Mouse (Mus musculus) limb, embryonic 10.5 days (tissue): ENCODE data around the gene Adprhl1. TPM values are rescaled to one million over a fixed set of nuclear protein-coding genes. Genes with fewer than 3 reads are reported as not detected.

ENCODE experiments used
- DNase-seq: peaks from one replicate; pipeline ENCODE4 v3.0.0-alpha.2; 2017; ENCODE audit warnings: low spot score
- H3K27ac ChIP-seq: fragments of 300-500 bp; sonication (generic); 2 replicates; pipeline ENCODE4 v1.5.1; 2016; ENCODE audit warnings: mild to moderate bottlenecking
- H3K27me3 ChIP-seq: fragments of 300-500 bp; sonication (generic); 2 replicates; pipeline ENCODE4 v1.6.1; 2016; ENCODE audit warnings: low read depth, mild to moderate bottlenecking; ENCODE audit not compliant: poor library complexity, severe bottlenecking
- H3K36me3 ChIP-seq: fragments of 300-500 bp; sonication (generic); 2 replicates; pipeline ENCODE4 v1.6.1; 2016; ENCODE audit warnings: mild to moderate bottlenecking, moderate library complexity
- H3K4me1 ChIP-seq: fragments of 300-500 bp; sonication (generic); 2 replicates; pipeline ENCODE4 v1.6.1; 2016
- H3K4me3 ChIP-seq: fragments of 300-500 bp; sonication (generic); 2 replicates; pipeline ENCODE4 v1.5.1; 2016; ENCODE audit warnings: mild to moderate bottlenecking, moderate library complexity
- H3K9me3 ChIP-seq: fragments of 300-500 bp; sonication (generic); replicated peaks from 2 replicates; pipeline ENCODE4 v1.6.1; 2016; ENCODE audit warnings: mild to moderate bottlenecking
- WGBS: fragments of 180-500 bp; shearing (Covaris S2); methylation state at CpG from one replicate; pipeline ENCODE4 v1.1.7; 2016; 5-methylcytosine and 5-hydroxymethylcytosine counted together
- polyA plus RNA-seq: library from polyadenylated mRNA; unstranded; fragments of >200 nt; fragmentation: Nextera tagmentation; extraction: Ambion mirVana; gene quantifications from 2 replicates; pipeline ENCODE4 v1.2.1, GENCODE M21; 2016

Gene Adprhl1
- polyA plus RNA-seq, 1 experiment from 2014 or later, result not detected

- WGBS, result 85% methylated on average over 9 of the region's 9 CpGs
Observed at GRCm38 (mm10) chr8:13224426-13224825, 29.5 kb downstream of the Adprhl1 start.

GRCm38 (mm10) chr8:13218441-13218840, 35.5 kb downstream of the Adprhl1 start:
- Histone ChIP-seq H3K36me3 (no peaks in the 10 kb centered on the region), H3K27ac (no peak overlapping the region), H3K4me3 (no peak overlapping the region), H3K4me1 (peaks cover 8% of the 10 kb centered on the region), H3K9me3 (no peaks in the 10 kb centered on the region), H3K27me3 (no peaks in the 10 kb centered on the region)
- DNase-seq, result no peak
- WGBS, result 87% methylated on average over 4 of the region's 4 CpGs

More at GRCm38 (mm10) chr8:13224426-13224825, 29.5 kb downstream of the Adprhl1 start:
- no peaks in the 10 kb centered on the region for H3K27me3 ChIP-seq
- no peak overlapping the region for H3K27ac ChIP-seq
- H3K4me1 ChIP-seq, result peaks cover 8% of the 10 kb centered on the region
- no peak overlapping the region for H3K4me3 ChIP-seq
- no peaks in the 10 kb centered on the region for H3K36me3 ChIP-seq
- DNase-seq, result no peak
- H3K9me3 ChIP-seq, result no peaks in the 10 kb centered on the region

- Histone ChIP-seq H3K4me3 (no peak overlapping the region), H3K4me1 (peaks cover 12% of the 10 kb centered on the region), H3K27ac (no peak overlapping the region), H3K9me3 (no peaks in the 10 kb centered on the region), H3K36me3 (no peaks in the 10 kb centered on the region), H3K27me3 (no peaks in the 10 kb centered on the region)
- no peak for DNase-seq
Observed at GRCm38 (mm10) chr8:13217986-13218385, 36.0 kb downstream of the Adprhl1 start.

- DNase-seq, result no peak
- no peaks in the 10 kb centered on the region for H3K9me3 ChIP-seq
- peaks cover 13% of the 10 kb centered on the region for H3K4me1 ChIP-seq
- 37% methylated on average over 5 of the region's 5 CpGs for WGBS
- no peak overlapping the region for H3K4me3 ChIP-seq
- H3K27me3 ChIP-seq, result no peaks in the 10 kb centered on the region
- no peaks in the 10 kb centered on the region for H3K36me3 ChIP-seq
- no peak overlapping the region for H3K27ac ChIP-seq
Observed at GRCm38 (mm10) chr8:13217093-13217492, 36.9 kb downstream of the Adprhl1 start.

- no peaks in the 10 kb centered on the region for H3K36me3 ChIP-seq
- no peaks in the 10 kb centered on the region for H3K27me3 ChIP-seq
- 70% methylated on average over 8 of the region's 8 CpGs for WGBS
- no peaks in the 10 kb centered on the region for H3K9me3 ChIP-seq
- no peak for DNase-seq
- no peak overlapping the region for H3K4me3 ChIP-seq
- H3K27ac ChIP-seq, result no peak overlapping the region
- peaks cover 13% of the 10 kb centered on the region for H3K4me1 ChIP-seq
Observed at GRCm38 (mm10) chr8:13216386-13216785, 37.6 kb downstream of the Adprhl1 start.

GRCm38 (mm10) chr8:13213479-13214268, 40.3 kb downstream of the Adprhl1 start:
- 27% methylated on average over 10 of the region's 10 CpGs for WGBS
- DNase-seq, result peak; percentile 91
- Histone ChIP-seq H3K4me1 (peaks cover 13% of the 10 kb centered on the region), H3K36me3 (no peaks in the 10 kb centered on the region), H3K9me3 (no peaks in the 10 kb centered on the region), H3K27ac (peak overlapping the region; percentile 50), H3K27me3 (no peaks in the 10 kb centered on the region), H3K4me3 (peak overlapping the region; percentile 22; the same call in 1 of the 2 replicates)

GRCm38 (mm10) chr8:13209770-13210169, 44.2 kb downstream of the Adprhl1 start:
- no peak for DNase-seq
- no peak overlapping the region for H3K4me3 ChIP-seq
- no peaks in the 10 kb centered on the region for H3K27me3 ChIP-seq
- no peaks in the 10 kb centered on the region for H3K36me3 ChIP-seq
- H3K27ac ChIP-seq, result no peak overlapping the region
- H3K4me1 ChIP-seq, result peaks cover 13% of the 10 kb centered on the region
- H3K9me3 ChIP-seq, result no peaks in the 10 kb centered on the region
- WGBS, result 42% methylated on average over 1 of the region's 1 CpGs

GRCm38 (mm10) chr8:13208627-13209355, 45.2 kb downstream of the Adprhl1 start:
- no peak overlapping the region for H3K27ac ChIP-seq

GRCm38 (mm10) chr8:13206290-13206689, 47.7 kb downstream of the Adprhl1 start:
- DNase-seq, result no peak

More at GRCm38 (mm10) chr8:13208627-13209355, 45.2 kb downstream of the Adprhl1 start:
- Histone ChIP-seq H3K9me3 (no peaks in the 10 kb centered on the region), H3K4me1 (peaks cover 9% of the 10 kb centered on the region), H3K36me3 (no peaks in the 10 kb centered on the region), H3K27me3 (no peaks in the 10 kb centered on the region), H3K4me3 (no peak overlapping the region)
- WGBS, result 48% methylated on average over 6 of the region's 6 CpGs
- no peak for DNase-seq

GRCm38 (mm10) chr8:13205311-13205710, 48.7 kb downstream of the Adprhl1 start:
- no peaks in the 10 kb centered on the region for H3K9me3 ChIP-seq
- WGBS, result 89% methylated on average over 5 of the region's 5 CpGs
- H3K4me1 ChIP-seq, result peaks cover 10% of the 10 kb centered on the region; the same call in 1 of the 2 replicates
- no peaks in the 10 kb centered on the region for H3K36me3 ChIP-seq
- no peak overlapping the region for H3K27ac ChIP-seq
- H3K4me3 ChIP-seq, result no peak overlapping the region
- DNase-seq, result no peak
- peaks cover 34% of the 10 kb centered on the region for H3K27me3 ChIP-seq

More at GRCm38 (mm10) chr8:13206290-13206689, 47.7 kb downstream of the Adprhl1 start:
- WGBS, result 29% methylated on average over 5 of the region's 5 CpGs
- no peak overlapping the region for H3K4me3 ChIP-seq
- no peaks in the 10 kb centered on the region for H3K9me3 ChIP-seq
- H3K4me1 ChIP-seq, result peaks cover 1% of the 10 kb centered on the region; the same call in 1 of the 2 replicates
- H3K27me3 ChIP-seq, result peaks cover 24% of the 10 kb centered on the region
- H3K27ac ChIP-seq, result no peak overlapping the region
- H3K36me3 ChIP-seq, result no peaks in the 10 kb centered on the region

GRCm38 (mm10) chr8:13204371-13205140, 49.4 kb downstream of the Adprhl1 start:
- H3K4me3 ChIP-seq, result no peak overlapping the region
- 71% methylated on average over 12 of the region's 12 CpGs for WGBS
- H3K4me1 ChIP-seq, result peaks cover 17% of the 10 kb centered on the region

GRCm38 (mm10) chr8:13203472-13203871, 50.5 kb downstream of the Adprhl1 start:
- 65% methylated on average over 1 of the region's 1 CpGs for WGBS
- peaks cover 52% of the 10 kb centered on the region for H3K27me3 ChIP-seq
- no peak for DNase-seq
- H3K4me3 ChIP-seq, result no peak overlapping the region
- H3K27ac ChIP-seq, result no peak overlapping the region
- no peaks in the 10 kb centered on the region for H3K36me3 ChIP-seq
- peaks cover 18% of the 10 kb centered on the region for H3K4me1 ChIP-seq
- H3K9me3 ChIP-seq, result no peaks in the 10 kb centered on the region

More at GRCm38 (mm10) chr8:13204371-13205140, 49.4 kb downstream of the Adprhl1 start:
- peaks cover 41% of the 10 kb centered on the region for H3K27me3 ChIP-seq
- H3K27ac ChIP-seq, result no peak overlapping the region
- DNase-seq, result no peak
- no peaks in the 10 kb centered on the region for H3K36me3 ChIP-seq
- no peaks in the 10 kb centered on the region for H3K9me3 ChIP-seq
